Mouse (Mus musculus): ENCODE data around the gene B4galt7.
"Not testable (repeated sequence)": the region's sequence is repeated elsewhere in the genome, so short reads cannot be mapped to it uniquely, and the experiment has no call there.

The B4galt7 gene

GRCm38 (mm10) chr13:55596802-55597201 is 2.9 kb upstream of the B4galt7 start:
- no peak for DNase-seq (ENCODE audit: low spot score)

- no peak for DNase-seq (ENCODE audit: low spot score)
Observed at GRCm38 (mm10) chr13:55600657-55601056, 961 bp downstream of the B4galt7 start.

- peak; percentile 68 for DNase-seq (ENCODE audit: low spot score)
Observed at GRCm38 (mm10) chr13:55601611-55602010, 1.9 kb downstream of the B4galt7 start.

- no peak for DNase-seq (ENCODE audit: low spot score)
Observed at GRCm38 (mm10) chr13:55604606-55605005, 4.9 kb downstream of the B4galt7 start.

GRCm38 (mm10) chr13:55606899-55607623 is 7.4 kb downstream of the B4galt7 start:
- DNase-seq (ENCODE audit: low spot score), result no peak

GRCm38 (mm10) chr13:55607624-55608006 is 7.9 kb downstream of the B4galt7 start:
- no peak for DNase-seq (ENCODE audit: low spot score)

GRCm38 (mm10) chr13:55611996-55612395 is 12.3 kb downstream of the B4galt7 start:
- no peak for DNase-seq (ENCODE audit: low spot score)

- no peak for DNase-seq (ENCODE audit: low spot score)
Observed at GRCm38 (mm10) chr13:55613471-55613870, 13.8 kb downstream of the B4galt7 start.

- no peak for DNase-seq (ENCODE audit: low spot score)
Observed at GRCm38 (mm10) chr13:55619328-55619727, 19.6 kb downstream of the B4galt7 start.

GRCm38 (mm10) chr13:55620275-55620674 is 20.6 kb downstream of the B4galt7 start:
- no peak for DNase-seq (ENCODE audit: low spot score)

- DNase-seq (ENCODE audit: low spot score), result not testable (repeated sequence)
Observed at GRCm38 (mm10) chr13:55622156-55622648, 22.5 kb downstream of the B4galt7 start.

- peak; percentile 88 for DNase-seq (ENCODE audit: low spot score)
Observed at GRCm38 (mm10) chr13:55622649-55623541, 23.2 kb downstream of the B4galt7 start, which contains the start of gene Caml. TSS of gene Caml (plus strand) at chr13:55623005.

- DNase-seq (ENCODE audit: low spot score), result peak; percentile 88
Observed at GRCm38 (mm10) chr13:55634639-55635127, 35.0 kb downstream of the B4galt7 start, which contains the start of gene Ddx46. TSS of gene Ddx46 (plus strand) at chr13:55635027.

GRCm38 (mm10) chr13:55635146-55635571 is 35.5 kb downstream of the B4galt7 start:
- DNase-seq (ENCODE audit: low spot score), result no peak

- no peak for DNase-seq (ENCODE audit: low spot score)
Observed at GRCm38 (mm10) chr13:55636185-55636983, 36.7 kb downstream of the B4galt7 start.

GRCm38 (mm10) chr13:55640480-55640879 is 40.8 kb downstream of the B4galt7 start:
- DNase-seq (ENCODE audit: low spot score), result peak; percentile 72

GRCm38 (mm10) chr13:55644525-55644924 is 44.8 kb downstream of the B4galt7 start:
- DNase-seq (ENCODE audit: low spot score), result no peak

GRCm38 (mm10) chr13:55650098-55650497 is 50.4 kb downstream of the B4galt7 start:
- DNase-seq (ENCODE audit: low spot score), result no peak

- no peak for DNase-seq (ENCODE audit: low spot score)
Observed at GRCm38 (mm10) chr13:55650980-55651379, 51.3 kb downstream of the B4galt7 start.

Measured in ovary, postnatal 36 days (tissue).